Mouse (Mus musculus): ENCODE data around the gene Mrpl52.

- TF ChIP-seq CTCF (IDR thresholded peaks at IDR 0.05) = no peak
- TF ChIP-seq POLR2A (IDR thresholded peaks at IDR 0.05; ENCODE audit: insufficient read depth, low read depth, low read length) = peak; percentile 78
- TF ChIP-seq EP300 (IDR thresholded peaks at IDR 0.05; ENCODE audit: insufficient read depth, low read depth, low read length) = 0 out of 2 replicates have a peak, but pooled peaks have one; percentile 30
These were observed 37.2 kb downstream of the Mrpl52 start, which contains the start of gene Lrp10 for GRCm38 (mm10) chr14:54463959-54464292.

Data from heart, adult 2 months (tissue).